Mouse (Mus musculus): ENCODE measurements around the gene Scn8a. TPM values are rescaled to one million over a fixed set of nuclear protein-coding genes. Genes with fewer than 3 reads are reported as not detected.

Scn8a gene
- total RNA-seq, 2 experiments from 2014 or later, result 223 to 249 TPM

Other genes with a start within 250 kb of the Scn8a start
- 1 to 10 TPM; 1.7 to 2.1 TPM for gene Smagp, start 232.9 kb upstream of the Scn8a start, total RNA-seq (2021)
- gene Bin2, start 200.3 kb upstream of the Scn8a start, total RNA-seq (2021), result 1 to 10 TPM; 5.3 to 5.6 TPM
- 1 to 10 TPM; 1.8 to 2.3 TPM for gene Cela1, start 181.9 kb upstream of the Scn8a start, total RNA-seq (2021)
- gene Galnt6, start 140.5 kb upstream of the Scn8a start, total RNA-seq (2021), result 1 to 10 TPM; 5.5 to 6.0 TPM
- 10 to 100 TPM; 79.4 to 90.0 TPM for gene Slc4a8, start 108.1 kb upstream of the Scn8a start, total RNA-seq (2021)
- not detected for gene Gm47841, start 177.5 kb downstream of the Scn8a start, total RNA-seq (2021)
- 1 to 10 TPM; 1.1 to 1.2 TPM for gene Fignl2, start 208.7 kb downstream of the Scn8a start, total RNA-seq (2021)
- gene Ankrd33, start 245.9 kb downstream of the Scn8a start, total RNA-seq (2021), result not detected